8 mouse cellular contexts compared by ENCODE assay signal in genomic region chrX:140520146-140521102, GRCm38 (mm10).
DNase-seq lines count a peak whose midpoint lies in the region; ATAC-seq and TF ChIP-seq lines count a peak whose summit lies in the region.

No protein-coding gene starts in this region.

- peak overlapping the region; percentile 88 for H3K27ac ChIP-seq in bone marrow, adult 2 months (ENCODE audit: control insufficient read depth, insufficient read depth, low read depth, low read length, poor library complexity)
- H3K27ac ChIP-seq in embryonic fibroblast, embryonic 13.5 days (ENCODE audit: insufficient read depth, low read length) = peak overlapping the region; percentile 54; the same call in 1 of the 2 replicates
- peak overlapping the region; percentile 67 for H3K27ac ChIP-seq in heart, embryonic 10.5 days
- peak overlapping the region; percentile 80 for H3K27ac ChIP-seq in kidney, embryonic 15.5 days
- H3K27ac ChIP-seq in liver, embryonic 11.5 days (ENCODE audit: low read depth, low read length) = peak overlapping the region; percentile 49

- H3K9ac ChIP-seq in kidney, embryonic 15.5 days = no peak overlapping the region
- peak overlapping the region; percentile 25; the same call in 1 of the 2 replicates for H3K9ac ChIP-seq in liver, embryonic 11.5 days (ENCODE audit: low read depth, low read length)

- no peaks in the 10 kb centered on the region for H3K9me3 ChIP-seq in heart, embryonic 10.5 days
- H3K9me3 ChIP-seq in kidney, embryonic 15.5 days (replicated peaks) = no peaks in the 10 kb centered on the region
- no peaks in the 10 kb centered on the region for H3K9me3 ChIP-seq in liver, embryonic 11.5 days (ENCODE audit: control insufficient read depth, low read length)

- no peaks in the 10 kb centered on the region for H3K36me3 ChIP-seq in heart, embryonic 10.5 days
- no peaks in the 10 kb centered on the region for H3K36me3 ChIP-seq in kidney, embryonic 15.5 days
- no peaks in the 10 kb centered on the region for H3K36me3 ChIP-seq in liver, embryonic 11.5 days (ENCODE audit: control insufficient read depth, insufficient read depth, low read length)
- no peaks in the 10 kb centered on the region for H3K36me3 ChIP-seq in myocyte (ENCODE audit: control insufficient read depth, insufficient read depth)

- TF ChIP-seq CTCF in bone marrow, adult 2 months (IDR thresholded peaks at IDR 0.05; ENCODE audit: control insufficient read depth, insufficient read depth, low read length) = no peak
- no peak for TF ChIP-seq CTCF in embryonic fibroblast, embryonic 13.5 days (IDR thresholded peaks at IDR 0.05; ENCODE audit: borderline replicate concordance, insufficient read depth, low read length)

- peak; percentile 96 for ATAC-seq in kidney, embryonic 15.5 days (replicated peaks; ENCODE audit: low FRiP score)
- peak; percentile 99 for ATAC-seq in liver, embryonic 11.5 days (replicated peaks; ENCODE audit: low FRiP score)

- no peak overlapping the region for H3ac ChIP-seq in myocyte (ENCODE audit: control insufficient read depth, insufficient read length)

- H3K4me2 ChIP-seq in kidney, embryonic 15.5 days = peak overlapping the region; percentile 54
- peak overlapping the region; percentile 58 for H3K4me2 ChIP-seq in liver, embryonic 11.5 days
- peak overlapping the region; percentile 82 for H3K4me2 ChIP-seq in myocyte (ENCODE audit: low read depth)

- peak overlapping the region; percentile 35 for H3K4me3 ChIP-seq in bone marrow, adult 2 months (replicated peaks; ENCODE audit: control insufficient read depth, low read depth, low read length)
- H3K4me3 ChIP-seq in embryonic fibroblast, embryonic 13.5 days (ENCODE audit: insufficient read depth, low read length) = no peak overlapping the region
- peak overlapping the region; percentile 42 for H3K4me3 ChIP-seq in heart, embryonic 10.5 days
- peak overlapping the region; percentile 27 for H3K4me3 ChIP-seq in kidney, embryonic 15.5 days (replicated peaks)
- peak overlapping the region; percentile 30 for H3K4me3 ChIP-seq in liver, embryonic 11.5 days (ENCODE audit: low read depth, low read length)
- H3K4me3 ChIP-seq in myocyte = no peak overlapping the region

- peaks cover 1% of the 10 kb centered on the region; the same call in 1 of the 2 replicates for H3K4me1 ChIP-seq in bone marrow, adult 2 months (ENCODE audit: control insufficient read depth, insufficient read depth, low read length)
- H3K4me1 ChIP-seq in embryonic fibroblast, embryonic 13.5 days (ENCODE audit: control insufficient read depth, insufficient read depth, low read length) = peaks cover 4% of the 10 kb centered on the region; the same call in 1 of the 2 replicates
- H3K4me1 ChIP-seq in heart, embryonic 10.5 days = peaks cover 4% of the 10 kb centered on the region; the same call in 1 of the 2 replicates
- peaks cover 17% of the 10 kb centered on the region; the same call in 1 of the 2 replicates for H3K4me1 ChIP-seq in kidney, embryonic 15.5 days
- H3K4me1 ChIP-seq in liver, embryonic 11.5 days (replicated peaks; ENCODE audit: control insufficient read depth, insufficient read depth, low read length) = peaks cover 3% of the 10 kb centered on the region; the same call in 1 of the 2 replicates

- peaks cover 29% of the 10 kb centered on the region; the same call in 1 of the 2 replicates for H3K27me3 ChIP-seq in heart, embryonic 10.5 days (ENCODE audit: insufficient read depth, poor library complexity, severe bottlenecking)
- peaks cover 45% of the 10 kb centered on the region for H3K27me3 ChIP-seq in kidney, embryonic 15.5 days
- H3K27me3 ChIP-seq in liver, embryonic 11.5 days (replicated peaks; ENCODE audit: control insufficient read depth, insufficient read depth, low read length) = peaks cover 10% of the 10 kb centered on the region
- H3K27me3 ChIP-seq in myocyte (ENCODE audit: control insufficient read depth, insufficient read depth, insufficient read length) = no peaks in the 10 kb centered on the region

- WGBS in bone marrow, adult 2 months = 15% methylated on average over 25 of the region's 25 CpGs
- WGBS in heart, embryonic 10.5 days = 25% methylated on average over 25 of the region's 25 CpGs
- 25% methylated on average over 25 of the region's 25 CpGs for WGBS in kidney, embryonic 15.5 days
- 20% methylated on average over 25 of the region's 25 CpGs for WGBS in liver, embryonic 11.5 days

- DNase-seq in 416B (ENCODE audit: low read depth) = peak; percentile 97
- DNase-seq in heart, embryonic 10.5 days (ENCODE audit: low spot score) = peak; percentile 94
- peak; percentile 76 for DNase-seq in liver, embryonic 11.5 days (ENCODE audit: low spot score)
- DNase-seq in spleen, postnatal 4 days (ENCODE audit: low spot score in 2 of 2) = peak; percentile 77 to 85

- TF ChIP-seq POLR2A in bone marrow, adult 2 months (IDR thresholded peaks at IDR 0.05; ENCODE audit: borderline replicate concordance, control insufficient read depth, low read depth, low read length) = peak; percentile 32; the same call in 1 of the 2 replicates
- 0 out of 2 replicates have a peak, but pooled peaks have one; percentile 27 for TF ChIP-seq POLR2A in embryonic fibroblast, embryonic 13.5 days (IDR thresholded peaks at IDR 0.05; ENCODE audit: low read depth, low read length)
- peak; percentile 36 for TF ChIP-seq POLR2A in myocyte (IDR thresholded peaks at IDR 0.05; ENCODE audit: insufficient read length, low read depth)

- H3K79me2 ChIP-seq in myocyte (ENCODE audit: control insufficient read depth, insufficient read depth) = no peaks in the 10 kb centered on the region

TF ChIP-seq in myocyte, 11 proteins besides CTCF, POLR2A, EP300 and RAD21:
- TF ChIP-seq TCF3 (IDR thresholded peaks at IDR 0.05; ENCODE audit: insufficient read length, low read depth) (peak; percentile 12), MAX (IDR thresholded peaks at IDR 0.05; ENCODE audit: low read depth) (peak; percentile 95), TCF12 (IDR thresholded peaks at IDR 0.05; ENCODE audit: insufficient read depth, poor library complexity, severe bottlenecking) (peak; percentile 57), MYOD1 (IDR thresholded peaks at IDR 0.05; ENCODE audit: control insufficient read depth in 1 of 3, insufficient read length in 2 of 3, low read depth in 2 of 3) (peak; percentile 49 to 90 (median 80)), USF1 (IDR thresholded peaks at IDR 0.05; ENCODE audit: low read depth) (peak; percentile 40), REST (IDR thresholded peaks at IDR 0.05; ENCODE audit: insufficient read depth, insufficient read length) (no peak), CEBPB (IDR thresholded peaks at IDR 0.05; ENCODE audit: insufficient read depth, poor library complexity, severe bottlenecking) (no peak), MYOG (IDR thresholded peaks at IDR 0.05; ENCODE audit: control insufficient read depth in 1 of 3, insufficient read depth in 1 of 3, insufficient read length in 2 of 3, low read depth in 2 of 3) (peak; percentile 56 to 92 (median 73)), E2F4 (IDR thresholded peaks at IDR 0.05; ENCODE audit: insufficient read depth) (no peak), POLR2AphosphoS2 (IDR thresholded peaks at IDR 0.05; ENCODE audit: insufficient read length, low read depth) (no peak), SRF (IDR thresholded peaks at IDR 0.05; ENCODE audit: control insufficient read depth, insufficient read length, low read depth) (no peak)

Comparison
In these comparisons a context has a peak if more than half of its experiments do, and no peak if none do; other contexts are left out.
1. H3K4me3 ChIP-seq: peak in bone marrow, adult 2 months (single experiment), heart, embryonic 10.5 days (single experiment), kidney, embryonic 15.5 days (single experiment) and liver, embryonic 11.5 days (single experiment); none in embryonic fibroblast, embryonic 13.5 days (single experiment) and myocyte (single experiment).
2. Peak in every context shown above with its lines, with median percentiles within 50 percentile points of each other: DNase-seq, H3K27ac ChIP-seq, POLR2A ChIP-seq and H3K4me2 ChIP-seq.